Mouse (Mus musculus): Measurements from ENCODE around the gene Fasn.

- TF ChIP-seq CTCF (IDR thresholded peaks at IDR 0.05; ENCODE audit: borderline replicate concordance, insufficient read depth, low read depth, low read length): no peak
- TF ChIP-seq POLR2A (IDR thresholded peaks at IDR 0.05; ENCODE audit: borderline replicate concordance, insufficient read depth, low read length): no peak
These were observed 64.1 kb downstream of the Fasn start for GRCm38 (mm10) chr11:120760236-120760635.

All from cerebellum, adult 2 months (tissue).